Mouse (Mus musculus) CH12F3 (cell line): ENCODE measurements at regions not wholly inside any gene's neighbourhood (a gene's known extent, or its start where the extent isn't known, plus 50 kb on each side); places are given as distances from the start of the nearest gene placed in this dataset.

Experiments
- in situ Hi-C: fragments of 300-500 bp; cut with MboI; formaldehyde crosslinking; loops from 2 replicates; pipeline ENCODE4 v1.14.3; 2020; ENCODE audit warnings: low sequenced_read_pairs

- in situ Hi-C loops = no loop called here
Observed at GRCm38 (mm10) chr14:88633771-88634170, 162.6 kb upstream of the Pcdh20 start.

GRCm38 (mm10) chr14:88595376-88595775 lies 124.2 kb upstream of the Pcdh20 start:
- in situ Hi-C loops = no loop called here

GRCm38 (mm10) chr14:88570053-88570452 lies 98.9 kb upstream of the Pcdh20 start:
- in situ Hi-C loops = no loop called here

- in situ Hi-C loops = no loop called here
Observed at GRCm38 (mm10) chr14:88567566-88567965, 96.4 kb upstream of the Pcdh20 start.

GRCm38 (mm10) chr14:88543601-88544000 lies 72.4 kb upstream of the Pcdh20 start:
- in situ Hi-C loops = loop anchor here (25.0 kb wide), 1 partner anchor 106 kb away; no protein-coding TSS in a partner anchor

GRCm38 (mm10) chr14:88542522-88542921 lies 71.3 kb upstream of the Pcdh20 start:
- in situ Hi-C loops = loop anchor here (25.0 kb wide), 1 partner anchor 105 kb away; no protein-coding TSS in a partner anchor
